8 mouse cellular contexts compared by ENCODE assay signal in genomic region chr11:67922755-67923125, GRCm38 (mm10). TPM values are rescaled to one million over a fixed set of nuclear protein-coding genes. Genes with fewer than 3 reads are reported as not detected.
DNase-seq lines count a peak whose midpoint lies in the region; ATAC-seq and TF ChIP-seq lines count a peak whose summit lies in the region.

No protein-coding gene starts in this region.

- peak; percentile 86 for DNase-seq in ES-CJ7 (ENCODE audit: low read depth, low spot score)
- peak; percentile 88 for DNase-seq in brain, embryonic 14.5 days (ENCODE audit: low read depth)
- DNase-seq in frontal cortex, postnatal 14 days (ENCODE audit: low spot score in 2 of 2) = peak; percentile 40 to 57
- DNase-seq in left cerebral cortex, postnatal 14 days (ENCODE audit: low spot score in 2 of 2) = peak; percentile 21 to 72
- peak; percentile 75 for DNase-seq in mesoderm, embryonic 11.5 days (ENCODE audit: low read depth, low spot score)
- DNase-seq in spleen, postnatal 10 days (ENCODE audit: low spot score in 2 of 2) = peak; percentile 9 to 32

- no peaks in the 10 kb centered on the region for H3K36me3 ChIP-seq in hindbrain, embryonic 12.5 days

- ATAC-seq in hindbrain, embryonic 12.5 days (ENCODE audit: low FRiP score) = peak; percentile 82
- ATAC-seq in activated CD4-positive, CD25-positive, alpha-beta regulatory T cell, adult 4 months = no peak

- H3K4me3 ChIP-seq in hindbrain, embryonic 12.5 days = peak overlapping the region; percentile 83

- intact Hi-C loops in left cerebral cortex, postnatal 14 days (cut with DNase I) = loop anchor here (5.0 kb wide), 1 partner anchor 35 kb away; no protein-coding TSS in a partner anchor

- TF ChIP-seq POLR2A in brain, embryonic 14.5 days (IDR thresholded peaks at IDR 0.05; ENCODE audit: borderline replicate concordance, extremely low read depth, insufficient read depth, insufficient read length, poor library complexity, severe bottlenecking) = no peak

- H3K27ac ChIP-seq in hindbrain, embryonic 12.5 days = no peak overlapping the region

- peaks cover 13% of the 10 kb centered on the region for H3K4me1 ChIP-seq in hindbrain, embryonic 12.5 days

- peaks cover 27% of the 10 kb centered on the region for H3K27me3 ChIP-seq in hindbrain, embryonic 12.5 days

- no peak overlapping the region for H3K9ac ChIP-seq in hindbrain, embryonic 12.5 days

- TF ChIP-seq CTCF in brain, embryonic 14.5 days (IDR thresholded peaks at IDR 0.05; ENCODE audit: borderline replicate concordance, extremely low read depth, insufficient read depth, insufficient read length) = peak; percentile 28; the same call in 1 of the 2 replicates

- 0% methylated on average over 12 of the region's 12 CpGs for WGBS in hindbrain, embryonic 12.5 days

- peak overlapping the region; percentile 100 for H3K4me2 ChIP-seq in hindbrain, embryonic 12.5 days (replicated peaks)

- no peaks in the 10 kb centered on the region for H3K9me3 ChIP-seq in hindbrain, embryonic 12.5 days (replicated peaks)

RNA-seq across cellular contexts. Expression of gene Usp43, which starts 0.8 kb away (rescaled TPM):
- polyA plus RNA-seq in brain, embryonic 14.5 days (2012; rRNA removed) = 1.4 and 1.6 TPM in 2 replicates
- 0.80 and 0.86 TPM in 2 replicates for polyA plus RNA-seq in hindbrain, embryonic 12.5 days (2016; fragmentation: Nextera tagmentation; extraction: Ambion mirVana)
- total RNA-seq in left cerebral cortex, postnatal 14 days (2021) = 10 to 100 TPM; 11.1 to 12.2 TPM
- not detected for polyA plus RNA-seq in activated CD4-positive, CD25-positive, alpha-beta regulatory T cell, adult 4 months (2017; shearing (Covaris generic))

RNA-seq across cellular contexts. Expression of gene Cfap52, which starts 42.7 kb away (rescaled TPM):
- polyA plus RNA-seq in brain, embryonic 14.5 days (2012; rRNA removed) = 2.3 and 3.2 TPM in 2 replicates
- 4.5 and 7.0 TPM in 2 replicates for polyA plus RNA-seq in hindbrain, embryonic 12.5 days (2016; fragmentation: Nextera tagmentation; extraction: Ambion mirVana)
- total RNA-seq in left cerebral cortex, postnatal 14 days (2021) = 10 to 100 TPM in 1 of 2 experiments, 1 to 10 TPM in 1; 8.7 to 10.1 TPM
- polyA plus RNA-seq in activated CD4-positive, CD25-positive, alpha-beta regulatory T cell, adult 4 months (2017; shearing (Covaris generic)) = not detected

RNA-seq across cellular contexts. Expression of gene Stx8, which starts 43.3 kb away (rescaled TPM):
- polyA plus RNA-seq in brain, embryonic 14.5 days (2012; rRNA removed) = 20.6 and 23.4 TPM in 2 replicates
- polyA plus RNA-seq in hindbrain, embryonic 12.5 days (2016; fragmentation: Nextera tagmentation; extraction: Ambion mirVana) = 64.0 and 74.4 TPM in 2 replicates
- total RNA-seq in left cerebral cortex, postnatal 14 days (2021) = 10 to 100 TPM; 31.7 to 36.2 TPM
- polyA plus RNA-seq in activated CD4-positive, CD25-positive, alpha-beta regulatory T cell, adult 4 months (2017; shearing (Covaris generic)) = 10 to 100 TPM; 58.8 to 83.5 TPM

Comparison
In these comparisons a context has a peak if more than half of its experiments do, and no peak if none do; other contexts are left out.
1. DNase-seq: peak in every context shown above with its lines; median percentile 88 in brain, embryonic 14.5 days; 86 in ES-CJ7; 75 in mesoderm, embryonic 11.5 days; 48 in frontal cortex, postnatal 14 days; 46 in left cerebral cortex, postnatal 14 days; 20 in spleen, postnatal 10 days.